Mouse (Mus musculus): ENCODE results near the gene Fbxo44. TPM values are rescaled to one million over a fixed set of nuclear protein-coding genes. Genes with fewer than 3 reads are reported as not detected.

Fbxo44 gene
- polyA plus RNA-seq, 1 experiment from 2014 or later: 44.9 TPM

DNA sequence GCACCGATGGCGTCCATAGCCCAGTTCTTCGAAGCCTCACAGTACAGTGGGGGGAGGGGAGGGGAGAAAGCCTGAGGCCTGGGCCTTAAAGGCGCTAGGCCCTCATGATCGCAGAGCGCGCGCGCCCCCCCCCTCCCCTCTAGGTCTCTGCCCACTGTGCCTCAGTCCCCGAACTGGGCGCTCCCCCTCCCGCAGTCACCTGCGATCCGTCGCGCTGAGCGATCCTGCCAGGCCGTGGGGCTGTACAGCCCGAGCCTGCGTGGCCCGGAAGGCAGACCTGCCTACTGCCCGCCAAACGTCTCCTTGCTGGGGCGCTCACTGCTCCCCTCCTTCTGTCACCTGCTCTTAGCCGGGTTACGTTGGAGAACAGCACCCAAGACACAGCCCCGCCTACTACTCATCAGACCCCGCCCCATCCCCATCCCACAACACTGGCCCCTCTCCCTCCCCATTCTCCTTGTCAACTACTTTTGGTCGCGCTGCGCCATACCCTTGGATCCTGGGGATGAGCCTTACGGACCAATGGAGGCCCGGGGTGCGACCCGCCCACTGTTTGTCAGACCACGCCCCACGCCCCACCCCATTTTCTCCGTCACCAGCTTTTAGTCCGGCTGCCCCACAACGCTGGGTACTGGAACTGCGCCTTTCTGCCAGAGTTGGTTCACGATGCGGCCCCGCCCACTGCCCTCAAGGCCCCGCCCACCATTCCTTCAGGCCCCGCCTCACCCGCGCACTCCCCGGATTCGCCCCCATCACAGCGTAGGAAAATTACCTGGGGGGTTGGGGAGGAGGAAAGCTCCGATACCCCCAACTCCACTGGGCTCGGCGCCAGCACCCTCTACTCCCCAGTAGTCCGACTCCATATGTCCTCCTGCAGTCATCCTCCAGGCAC lies 492 bp downstream of the Fbxo44 start:
- Histone ChIP-seq H3K27ac (ENCODE audit: low read depth, low read length) (peak overlapping the region; percentile 66), H3K36me3 (ENCODE audit: control insufficient read depth, insufficient read depth, low read length) (peaks cover 6% of the 10 kb centered on the region; the same call in 1 of the 2 replicates), H3K9me3 (ENCODE audit: control insufficient read depth, low read length) (no peaks in the 10 kb centered on the region), H3K4me3 (ENCODE audit: low read depth, low read length) (peak overlapping the region; percentile 75), H3K27me3 (ENCODE audit: control insufficient read depth, insufficient read depth, low read length) (peaks cover 35% of the 10 kb centered on the region), H3K4me1 (replicated peaks; ENCODE audit: control insufficient read depth, insufficient read depth, low read length) (peaks cover 15% of the 10 kb centered on the region), H3K9ac (ENCODE audit: low read length) (peak overlapping the region; percentile 79), H3K4me2 (ENCODE audit: low read depth, low read length, severe bottlenecking) (peak overlapping the region; percentile 94)
- under 1% methylated on average over 43 of the region's 55 CpGs for WGBS
- ATAC-seq (replicated peaks; ENCODE audit: low FRiP score): peak; percentile 91
- DNase-seq (ENCODE audit: low spot score): peak; percentile 99

GRCm38 (mm10) chr4:148158436-148159348 lies 1.6 kb downstream of the Fbxo44 start:
- no peaks in the 10 kb centered on the region for H3K9me3 ChIP-seq (ENCODE audit: control insufficient read depth, low read length)
- H3K4me3 ChIP-seq (ENCODE audit: low read depth, low read length): peak overlapping the region; percentile 75
- H3K27ac ChIP-seq (ENCODE audit: low read depth, low read length): peak overlapping the region; percentile 66; the same call in 1 of the 2 replicates
- peaks cover 9% of the 10 kb centered on the region; the same call in 1 of the 2 replicates for H3K36me3 ChIP-seq (ENCODE audit: control insufficient read depth, insufficient read depth, low read length)
- peaks cover 9% of the 10 kb centered on the region; the same call in 1 of the 2 replicates for H3K4me1 ChIP-seq (replicated peaks; ENCODE audit: control insufficient read depth, insufficient read depth, low read length)
- ATAC-seq (replicated peaks; ENCODE audit: low FRiP score) (peak; percentile 3), DNase-seq (ENCODE audit: low spot score) (no peak)
- peak overlapping the region; percentile 94 for H3K4me2 ChIP-seq (ENCODE audit: low read depth, low read length, severe bottlenecking)
- peaks cover 25% of the 10 kb centered on the region for H3K27me3 ChIP-seq (ENCODE audit: control insufficient read depth, insufficient read depth, low read length)
- WGBS: 24% methylated on average over 27 of the region's 27 CpGs
- peak overlapping the region; percentile 79 for H3K9ac ChIP-seq (ENCODE audit: low read length)

GRCm38 (mm10) chr4:148154982-148155381 lies 5.3 kb downstream of the Fbxo44 start:
- Histone ChIP-seq H3K4me1 (replicated peaks; ENCODE audit: control insufficient read depth, insufficient read depth, low read length) (peaks cover 7% of the 10 kb centered on the region; the same call in 1 of the 2 replicates), H3K9me3 (ENCODE audit: control insufficient read depth, low read length) (no peaks in the 10 kb centered on the region), H3K27ac (ENCODE audit: low read depth, low read length) (no peak overlapping the region), H3K27me3 (ENCODE audit: control insufficient read depth, insufficient read depth, low read length) (no peaks in the 10 kb centered on the region), H3K4me2 (ENCODE audit: low read depth, low read length, severe bottlenecking) (no peak overlapping the region), H3K36me3 (ENCODE audit: control insufficient read depth, insufficient read depth, low read length) (peaks cover 9% of the 10 kb centered on the region; the same call in 1 of the 2 replicates), H3K9ac (ENCODE audit: low read length) (no peak overlapping the region), H3K4me3 (ENCODE audit: low read depth, low read length) (no peak overlapping the region)
- WGBS: 75% methylated on average over 3 of the region's 3 CpGs
- ATAC-seq (replicated peaks; ENCODE audit: low FRiP score) (no peak), DNase-seq (ENCODE audit: low spot score) (no peak)

- Histone ChIP-seq H3K9ac (ENCODE audit: low read length) (no peak overlapping the region), H3K4me2 (ENCODE audit: low read depth, low read length, severe bottlenecking) (no peak overlapping the region), H3K27ac (ENCODE audit: low read depth, low read length) (no peak overlapping the region), H3K36me3 (ENCODE audit: control insufficient read depth, insufficient read depth, low read length) (peaks cover 9% of the 10 kb centered on the region; the same call in 1 of the 2 replicates), H3K4me3 (ENCODE audit: low read depth, low read length) (no peak overlapping the region), H3K9me3 (ENCODE audit: control insufficient read depth, low read length) (no peaks in the 10 kb centered on the region), H3K27me3 (ENCODE audit: control insufficient read depth, insufficient read depth, low read length) (no peaks in the 10 kb centered on the region), H3K4me1 (replicated peaks; ENCODE audit: control insufficient read depth, insufficient read depth, low read length) (peaks cover 7% of the 10 kb centered on the region; the same call in 1 of the 2 replicates)
- 94% methylated on average over 4 of the region's 4 CpGs for WGBS
- no peak for DNase-seq (ENCODE audit: low spot score)
- ATAC-seq (replicated peaks; ENCODE audit: low FRiP score): no peak
Observed at GRCm38 (mm10) chr4:148154006-148154405, 6.3 kb downstream of the Fbxo44 start.

DNA sequence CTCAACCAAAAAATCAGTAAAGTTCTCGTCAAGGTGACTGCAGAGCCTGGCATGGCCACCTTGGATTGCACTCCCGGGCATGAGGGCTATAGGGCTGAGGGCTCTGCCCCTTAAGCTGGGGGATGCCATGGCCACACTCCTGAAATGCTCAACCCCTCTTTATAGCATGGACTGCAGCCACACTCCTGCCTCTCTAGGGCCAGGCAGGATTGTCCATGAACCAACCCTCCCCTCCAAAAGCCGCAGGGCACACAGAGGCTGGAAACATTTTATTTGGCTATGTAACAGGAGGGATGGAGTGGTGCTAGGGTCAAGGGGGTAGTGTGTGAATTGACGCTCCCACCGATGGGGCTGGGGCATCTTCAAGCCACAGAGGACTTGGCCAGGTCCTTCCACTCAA lies 7.7 kb downstream of the Fbxo44 start:
- Histone ChIP-seq H3K9me3 (ENCODE audit: control insufficient read depth, low read length) (no peaks in the 10 kb centered on the region), H3K4me1 (replicated peaks; ENCODE audit: control insufficient read depth, insufficient read depth, low read length) (0 out of 2 replicates have a peak, but pooled peaks cover 2% of the 10 kb centered on the region), H3K9ac (ENCODE audit: low read length) (no peak overlapping the region), H3K27ac (ENCODE audit: low read depth, low read length) (no peak overlapping the region), H3K4me2 (ENCODE audit: low read depth, low read length, severe bottlenecking) (no peak overlapping the region), H3K27me3 (ENCODE audit: control insufficient read depth, insufficient read depth, low read length) (no peaks in the 10 kb centered on the region), H3K36me3 (ENCODE audit: control insufficient read depth, insufficient read depth, low read length) (peaks cover 7% of the 10 kb centered on the region; the same call in 1 of the 2 replicates), H3K4me3 (ENCODE audit: low read depth, low read length) (no peak overlapping the region)
- WGBS: 84% methylated on average over 5 of the region's 5 CpGs
- no peak for DNase-seq (ENCODE audit: low spot score)
- ATAC-seq (replicated peaks; ENCODE audit: low FRiP score): no peak

- Histone ChIP-seq H3K36me3 (ENCODE audit: control insufficient read depth, insufficient read depth, low read length) (peaks cover 8% of the 10 kb centered on the region; the same call in 1 of the 2 replicates), H3K9ac (ENCODE audit: low read length) (peak within 1 kb of the TSS; percentile 74), H3K9me3 (ENCODE audit: control insufficient read depth, low read length) (no peaks in the 10 kb centered on the region), H3K4me2 (ENCODE audit: low read depth, low read length, severe bottlenecking) (peak within 1 kb of the TSS; percentile 94), H3K27me3 (ENCODE audit: control insufficient read depth, insufficient read depth, low read length) (no peaks in the 10 kb centered on the region), H3K4me1 (replicated peaks; ENCODE audit: control insufficient read depth, insufficient read depth, low read length) (0 out of 2 replicates have a peak, but pooled peaks cover 2% of the 10 kb centered on the region), H3K27ac (ENCODE audit: low read depth, low read length) (peak within 1 kb of the TSS; percentile 70), H3K4me3 (ENCODE audit: low read depth, low read length) (peak within 1 kb of the TSS; percentile 55)
- DNase-seq (ENCODE audit: low spot score): peak; percentile 95
- peak; percentile 91 for ATAC-seq (replicated peaks; ENCODE audit: low FRiP score)
- WGBS: under 1% methylated on average over 65 of the region's 67 CpGs
Observed at GRCm38 (mm10) chr4:148151267-148152168, 8.8 kb downstream of the Fbxo44 start, which contains the start of gene Fbxo6. Gene Fbxo6, minus strand, starts transcription at chr4:148152140.

DNA sequence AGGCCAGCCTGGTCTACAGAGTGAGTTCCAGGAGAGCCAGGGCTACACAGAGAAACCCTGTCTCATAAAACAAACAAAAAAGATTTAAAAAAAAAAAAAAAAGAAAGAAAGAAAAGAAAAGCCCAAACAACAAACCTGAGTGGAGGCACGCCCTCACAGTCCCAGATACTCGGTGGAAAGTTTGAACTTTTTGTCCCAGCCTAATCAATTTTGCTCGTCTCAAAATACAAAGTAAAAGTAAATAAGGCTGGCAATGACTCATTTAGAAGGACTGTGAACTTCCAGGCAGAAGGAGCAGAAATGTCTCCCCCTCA lies 9.4 kb downstream of the Fbxo44 start:
- H3K9ac ChIP-seq (ENCODE audit: low read length): no peak overlapping the region
- no peak overlapping the region for H3K27ac ChIP-seq (ENCODE audit: low read depth, low read length)
- peak overlapping the region; percentile 55; the same call in 1 of the 2 replicates for H3K4me3 ChIP-seq (ENCODE audit: low read depth, low read length)
- no peaks in the 10 kb centered on the region for H3K9me3 ChIP-seq (ENCODE audit: control insufficient read depth, low read length)
- WGBS: 48% methylated on average over 3 of the region's 3 CpGs
- H3K4me1 ChIP-seq (replicated peaks; ENCODE audit: control insufficient read depth, insufficient read depth, low read length): 0 out of 2 replicates have a peak, but pooled peaks cover 2% of the 10 kb centered on the region
- peaks cover 5% of the 10 kb centered on the region; the same call in 1 of the 2 replicates for H3K36me3 ChIP-seq (ENCODE audit: control insufficient read depth, insufficient read depth, low read length)
- no peaks in the 10 kb centered on the region for H3K27me3 ChIP-seq (ENCODE audit: control insufficient read depth, insufficient read depth, low read length)
- H3K4me2 ChIP-seq (ENCODE audit: low read depth, low read length, severe bottlenecking): peak overlapping the region; percentile 94
- DNase-seq (ENCODE audit: low spot score): no peak
- ATAC-seq (replicated peaks; ENCODE audit: low FRiP score): no peak

Data from forebrain, embryonic 11.5 days (tissue).